19 mouse cellular contexts compared by ENCODE assay signal in genomic region chr5:74063226-74063747, GRCm38 (mm10). TPM values are rescaled to one million over a fixed set of nuclear protein-coding genes. Genes with fewer than 3 reads are reported as not detected.
DNase-seq lines count a peak whose midpoint lies in the region; ATAC-seq and TF ChIP-seq lines count a peak whose summit lies in the region.
"Had no signal": no experiment of that assay in that cellular context is flagged by ENCODE, and none has a peak within 500 bp of the region (broad histone marks: within the 10 kb centered on the region; RNA-seq: fewer than 3 reads in every experiment).

No protein-coding gene starts in this region.

- H3K4me2 ChIP-seq in heart, embryonic 11.5 days = peak overlapping the region; percentile 88
- peak overlapping the region; percentile 71 for H3K4me2 ChIP-seq in lung, embryonic 15.5 days

- H3K4me3 ChIP-seq in heart, embryonic 11.5 days (ENCODE audit: low read depth, low read length) = no peak overlapping the region
- no peak overlapping the region for H3K4me3 ChIP-seq in lung, embryonic 15.5 days
- no peak overlapping the region for H3K4me3 ChIP-seq in olfactory bulb, adult 2 months (ENCODE audit: insufficient read depth, low read depth, low read length)

- H3K27ac ChIP-seq in heart, embryonic 11.5 days (ENCODE audit: low read depth, low read length) = no peak overlapping the region
- peak overlapping the region; percentile 71 for H3K27ac ChIP-seq in lung, embryonic 15.5 days
- H3K27ac ChIP-seq in olfactory bulb, adult 2 months (ENCODE audit: insufficient read depth, low read depth, low read length) = 0 out of 2 replicates have a peak overlapping the region, but pooled peaks have one; percentile 31

- H3K27me3 ChIP-seq in heart, embryonic 11.5 days (ENCODE audit: control insufficient read depth, insufficient read depth, low read length) = no peaks in the 10 kb centered on the region
- H3K27me3 ChIP-seq in lung, embryonic 15.5 days = no peaks in the 10 kb centered on the region

- no peak for TF ChIP-seq POLR2A in olfactory bulb, adult 2 months (IDR thresholded peaks at IDR 0.05; ENCODE audit: insufficient read depth, low read depth, low read length)

- 83% methylated on average over 5 of the region's 5 CpGs for WGBS in heart, embryonic 11.5 days (ENCODE audit: insufficient replicate concordance)
- 72% methylated on average over 5 of the region's 5 CpGs for WGBS in lung, embryonic 15.5 days
- 74% methylated on average over 5 of the region's 5 CpGs for WGBS in olfactory bulb, adult 2 months

- H3K4me1 ChIP-seq in heart, embryonic 11.5 days (ENCODE audit: control insufficient read depth, insufficient read depth, low read length) = peaks cover 40% of the 10 kb centered on the region
- peaks cover 57% of the 10 kb centered on the region for H3K4me1 ChIP-seq in lung, embryonic 15.5 days
- H3K4me1 ChIP-seq in olfactory bulb, adult 2 months (ENCODE audit: control insufficient read depth, insufficient read depth, low read length) = peaks cover 23% of the 10 kb centered on the region

- H3K9ac ChIP-seq in heart, embryonic 11.5 days (ENCODE audit: low read depth, low read length) = no peak overlapping the region
- no peak overlapping the region for H3K9ac ChIP-seq in lung, embryonic 15.5 days
- H3K9ac ChIP-seq: forebrain, postnatal 0 days had no signal

- no peak for ATAC-seq in heart, embryonic 11.5 days (replicated peaks; ENCODE audit: insufficient number of reproducible peaks, low FRiP score, low TSS enrichment)
- ATAC-seq in lung, embryonic 15.5 days (ENCODE audit: borderline replicate concordance, extremely low read depth, low FRiP score, low TSS enrichment) = no peak
- peak; percentile 30 for ATAC-seq in erythroid progenitor cell, adult 5-6 weeks (replicated peaks; ENCODE audit: low FRiP score, poor library complexity, severe bottlenecking)
- ATAC-seq: forebrain, postnatal 0 days; inflammation-experienced regulatory T-cells, adult 6 months; midbrain, embryonic 16.5 days had no signal

- H3K9me3 ChIP-seq in heart, embryonic 11.5 days (replicated peaks; ENCODE audit: control insufficient read depth, low read length) = no peaks in the 10 kb centered on the region
- no peaks in the 10 kb centered on the region for H3K9me3 ChIP-seq in lung, embryonic 15.5 days

- TF ChIP-seq CTCF in olfactory bulb, adult 2 months (IDR thresholded peaks at IDR 0.05; ENCODE audit: insufficient read depth, low read depth, low read length) = no peak

- H3K36me3 ChIP-seq in heart, embryonic 11.5 days (ENCODE audit: control insufficient read depth, insufficient read depth, low read length) = no peaks in the 10 kb centered on the region
- no peaks in the 10 kb centered on the region for H3K36me3 ChIP-seq in lung, embryonic 15.5 days

- no peak for DNase-seq in heart, postnatal 25 days (ENCODE audit: low spot score)
- no peak for DNase-seq in lung, postnatal 4 days
- DNase-seq in urinary bladder, postnatal 25 days (ENCODE audit: low spot score) = no peak
- no peak for DNase-seq in cerebellum, adult 11 months
- DNase-seq: cerebellum, adult 8-10 months; embryo, embryonic 11 days; forebrain, postnatal 0 days; gastrocnemius, postnatal 10 days; kidney, postnatal 4 days; layer of hippocampus, postnatal 36 days; left cerebral cortex, postnatal 4 days; right cerebral cortex, postnatal 25 days; thymus, adult 18-20 months had no signal

- intact Hi-C loops in heart, postnatal 25 days (cut with DNase I) = loop anchor here (10.0 kb wide), 1 partner anchor 1092 kb away; the partner anchor contains the start of gene Pdgfra

RNA-seq across cellular contexts. Expression of gene Usp46, which starts 4.9 kb away (rescaled TPM):
- polyA plus RNA-seq in heart, embryonic 11.5 days (2014; fragmentation: Nextera tagmentation; extraction: Ambion mirVana) = 36.8 and 41.5 TPM in 2 replicates
- 10 to 100 TPM; 40.6 to 41.3 TPM for total RNA-seq in heart, postnatal 25 days (2021)
- 44.5 and 46.4 TPM in 2 replicates for polyA plus RNA-seq in lung, embryonic 15.5 days (2015; fragmentation: Nextera tagmentation; extraction: Ambion mirVana)
- 70.6 and 141 TPM in 2 replicates for total RNA-seq in erythroid progenitor cell, adult 5-6 weeks (2015; ENCODE audit: low replicate concordance)
- total RNA-seq in erythroid progenitor cell, adult 5-6 weeks (2017; ENCODE audit: low replicate concordance) = 47.2 and 73.0 TPM in 2 replicates
- 164 TPM in 1 of 2 replicates, not detected in the other for polyA plus RNA-seq in olfactory bulb, adult 2 months (2012; ENCODE audit: insufficient read depth, insufficient read length, low replicate concordance, missing spikeins)
